Mouse (Mus musculus): Measurements from ENCODE around the gene Fam229b. TPM values are rescaled to one million over a fixed set of nuclear protein-coding genes. Genes with fewer than 3 reads are reported as not detected.

Gene Fam229b
- polyA plus RNA-seq, 1 experiment, result 1,286 TPM

DNA sequence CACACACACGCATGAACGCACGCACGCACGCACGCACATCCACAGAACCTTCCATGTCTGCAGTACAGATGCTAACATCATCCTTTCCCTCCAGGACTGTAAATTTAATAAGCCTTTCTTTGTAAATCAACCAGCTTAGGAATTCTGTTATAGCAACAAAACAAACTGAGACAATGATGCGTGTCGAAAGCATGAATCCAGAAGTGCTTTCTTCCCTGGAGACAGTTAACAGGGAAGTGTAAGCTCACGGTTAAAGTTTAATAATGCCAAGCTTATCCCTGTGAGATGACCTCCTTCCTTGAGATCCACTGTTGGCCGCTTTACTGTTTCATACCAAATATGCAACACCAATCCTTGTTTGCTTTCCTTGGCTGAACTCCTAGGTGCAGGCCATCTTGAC lies 35.0 kb downstream of the Fam229b start:
- H3K36me3 ChIP-seq (ENCODE audit: control insufficient read depth, insufficient read depth, low read length), result no peaks in the 10 kb centered on the region
- H3K27me3 ChIP-seq (ENCODE audit: control insufficient read depth, insufficient read depth, low read length), result no peaks in the 10 kb centered on the region
- H3K4me3 ChIP-seq (ENCODE audit: control insufficient read depth, low read depth, low read length), result no peak overlapping the region
- H3K4me1 ChIP-seq (ENCODE audit: control insufficient read depth, insufficient read depth, low read length), result no peaks in the 10 kb centered on the region
- no peak for TF ChIP-seq POLR2A (IDR thresholded peaks at IDR 0.05; ENCODE audit: control insufficient read depth, low read depth, low read length)
- TF ChIP-seq CTCF (IDR thresholded peaks at IDR 0.05; ENCODE audit: control insufficient read depth, insufficient read depth, insufficient replicate concordance, low read depth, low read length), result no peak
- no peak overlapping the region for H3K27ac ChIP-seq (ENCODE audit: control insufficient read depth, insufficient read depth, low read depth, low read length)

DNA sequence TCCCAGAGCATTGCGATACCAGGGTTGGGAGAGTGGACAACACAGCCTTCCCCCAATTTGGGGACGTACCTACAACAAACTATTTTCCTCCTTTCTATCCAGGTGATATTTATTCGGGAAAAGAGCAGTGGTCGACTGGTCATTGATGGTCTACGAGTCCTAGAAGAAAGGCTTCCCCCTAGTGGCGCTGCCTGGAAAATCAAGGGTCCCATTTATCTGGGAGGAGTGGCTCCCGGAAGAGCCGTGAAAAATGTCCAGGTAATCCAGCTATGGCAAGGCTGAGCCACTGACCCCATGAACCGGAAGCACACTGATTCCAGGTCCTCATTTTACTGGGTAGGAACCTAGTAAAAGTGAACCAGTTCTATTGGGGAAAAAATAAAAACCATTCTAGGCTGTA lies 36.7 kb downstream of the Fam229b start:
- Histone ChIP-seq H3K27me3 (ENCODE audit: control insufficient read depth, insufficient read depth, low read length) (no peaks in the 10 kb centered on the region), H3K27ac (ENCODE audit: control insufficient read depth, insufficient read depth, low read depth, low read length) (no peak overlapping the region), H3K36me3 (ENCODE audit: control insufficient read depth, insufficient read depth, low read length) (no peaks in the 10 kb centered on the region), H3K4me1 (ENCODE audit: control insufficient read depth, insufficient read depth, low read length) (no peaks in the 10 kb centered on the region), H3K4me3 (ENCODE audit: control insufficient read depth, low read depth, low read length) (no peak overlapping the region)
- TF ChIP-seq POLR2A (IDR thresholded peaks at IDR 0.05; ENCODE audit: control insufficient read depth, low read depth, low read length), result no peak
- no peak for TF ChIP-seq CTCF (IDR thresholded peaks at IDR 0.05; ENCODE audit: control insufficient read depth, insufficient read depth, insufficient replicate concordance, low read depth, low read length)

GRCm38 (mm10) chr10:39072048-39072447 lies 61.7 kb downstream of the Fam229b start:
- Histone ChIP-seq H3K4me3 (ENCODE audit: control insufficient read depth, low read depth, low read length) (no peak overlapping the region), H3K36me3 (ENCODE audit: control insufficient read depth, insufficient read depth, low read length) (no peaks in the 10 kb centered on the region), H3K27ac (ENCODE audit: control insufficient read depth, insufficient read depth, low read depth, low read length) (no peak overlapping the region), H3K27me3 (ENCODE audit: control insufficient read depth, insufficient read depth, low read length) (no peaks in the 10 kb centered on the region), H3K4me1 (ENCODE audit: control insufficient read depth, insufficient read depth, low read length) (no peaks in the 10 kb centered on the region)
- TF ChIP-seq POLR2A (IDR thresholded peaks at IDR 0.05; ENCODE audit: control insufficient read depth, low read depth, low read length) (no peak), CTCF (IDR thresholded peaks at IDR 0.05; ENCODE audit: control insufficient read depth, insufficient read depth, insufficient replicate concordance, low read depth, low read length) (no peak)

Other genes with a start within 250 kb of the Fam229b start
- 2.2 and 2.3 TPM in 2 replicates for gene Lama4, start 168.4 kb downstream of the Fam229b start, polyA plus RNA-seq (2012; rRNA removed)
- gene Tube1, start 62 bp upstream of the Fam229b start, polyA plus RNA-seq (2012; rRNA removed), result 5.5 and 6.4 TPM in 2 replicates
- gene Ccn6, start 29.9 kb upstream of the Fam229b start, polyA plus RNA-seq (2012; rRNA removed), result not detected in 2 replicates
- gene Fyn, start 234.9 kb upstream of the Fam229b start, polyA plus RNA-seq (2012; rRNA removed), result 15.0 and 18.8 TPM in 2 replicates

Measured in testis, adult 2 months (tissue).